In genomic region chr19:3912337-3913204, GRCm38 (mm10) we compare ENCODE assay signal across 8 mouse cellular contexts. TPM values are rescaled to one million over a fixed set of nuclear protein-coding genes. Genes with fewer than 3 reads are reported as not detected.
A peak's percentile ranks its signal among the peaks of the same experiment; 100 is the strongest.
DNase-seq lines count a peak whose midpoint lies in the region; ATAC-seq lines count a peak whose summit lies in the region.

Ndufs8 (minus strand) TSS chr19:3912774.

- H3K36me3 ChIP-seq in heart, embryonic 13.5 days = peaks cover 35% of the 10 kb centered on the region
- H3K36me3 ChIP-seq in liver, embryonic 12.5 days = peaks cover 34% of the 10 kb centered on the region
- peaks cover 18% of the 10 kb centered on the region for H3K36me3 ChIP-seq in stomach, embryonic 15.5 days

- peak; percentile 96 for DNase-seq in CD4-positive, CD25-positive, alpha-beta regulatory T cell, adult 2 months (ENCODE audit: low read depth, low spot score)
- peak; percentile 90 for DNase-seq in fat pad, adult 2 months (ENCODE audit: extremely low read depth, low read depth, low spot score)
- peak; percentile 94 for DNase-seq in kidney, postnatal 10 days
- peak; percentile 93 to 94 for DNase-seq in natural killer cell, adult 2 months (ENCODE audit: low spot score in 2 of 2)

- H3K27ac ChIP-seq in brown adipose tissue, adult 24 weeks (replicated peaks; ENCODE audit: low read depth, low read length) = peak within 1 kb of the TSS; percentile 95
- H3K27ac ChIP-seq in heart, embryonic 13.5 days (replicated peaks) = peak within 1 kb of the TSS; percentile 84
- H3K27ac ChIP-seq in liver, embryonic 12.5 days = peak within 1 kb of the TSS; percentile 81
- H3K27ac ChIP-seq in stomach, embryonic 15.5 days = peak within 1 kb of the TSS; percentile 86

- peak; percentile 96 for ATAC-seq in heart, embryonic 13.5 days (ENCODE audit: extremely low read depth, insufficient number of reproducible peaks, low FRiP score, low TSS enrichment)
- peak; percentile 95 for ATAC-seq in liver, embryonic 12.5 days
- ATAC-seq in stomach, embryonic 15.5 days (ENCODE audit: insufficient read depth, low FRiP score, low read depth) = peak; percentile 95

- H3K4me2 ChIP-seq in heart, embryonic 13.5 days = peak within 1 kb of the TSS; percentile 79
- peak within 1 kb of the TSS; percentile 82 for H3K4me2 ChIP-seq in liver, embryonic 12.5 days
- peak within 1 kb of the TSS; percentile 69 for H3K4me2 ChIP-seq in stomach, embryonic 15.5 days

- H3K4me3 ChIP-seq in brown adipose tissue, adult 24 weeks (ENCODE audit: insufficient read depth, low read depth, low read length) = peak within 1 kb of the TSS; percentile 72
- peak within 1 kb of the TSS; percentile 86 for H3K4me3 ChIP-seq in heart, embryonic 13.5 days
- H3K4me3 ChIP-seq in liver, embryonic 12.5 days = peak within 1 kb of the TSS; percentile 76
- H3K4me3 ChIP-seq in stomach, embryonic 15.5 days (replicated peaks) = peak within 1 kb of the TSS; percentile 78

- H3K9ac ChIP-seq in heart, embryonic 13.5 days = peak within 1 kb of the TSS; percentile 86
- H3K9ac ChIP-seq in liver, embryonic 12.5 days = peak within 1 kb of the TSS; percentile 75
- peak within 1 kb of the TSS; percentile 53; the same call in 1 of the 2 replicates for H3K9ac ChIP-seq in stomach, embryonic 15.5 days

- under 1% methylated on average over 43 of the region's 43 CpGs for WGBS in heart, embryonic 13.5 days
- under 1% methylated on average over 43 of the region's 43 CpGs for WGBS in liver, embryonic 12.5 days (ENCODE audit: insufficient replicate concordance)
- WGBS in stomach, embryonic 15.5 days = under 1% methylated on average over 43 of the region's 43 CpGs

- no peaks in the 10 kb centered on the region for H3K9me3 ChIP-seq in heart, embryonic 13.5 days
- no peaks in the 10 kb centered on the region for H3K9me3 ChIP-seq in liver, embryonic 12.5 days (replicated peaks)
- no peaks in the 10 kb centered on the region for H3K9me3 ChIP-seq in stomach, embryonic 15.5 days

- peaks cover 6% of the 10 kb centered on the region for H3K4me1 ChIP-seq in brown adipose tissue, adult 24 weeks (ENCODE audit: control insufficient read depth, insufficient read depth, insufficient read length, low read length)
- peaks cover 24% of the 10 kb centered on the region for H3K4me1 ChIP-seq in heart, embryonic 13.5 days
- peaks cover 41% of the 10 kb centered on the region for H3K4me1 ChIP-seq in liver, embryonic 12.5 days
- H3K4me1 ChIP-seq in stomach, embryonic 15.5 days = peaks cover 20% of the 10 kb centered on the region

- no peaks in the 10 kb centered on the region for H3K27me3 ChIP-seq in heart, embryonic 13.5 days (replicated peaks)
- H3K27me3 ChIP-seq in liver, embryonic 12.5 days (replicated peaks) = no peaks in the 10 kb centered on the region
- H3K27me3 ChIP-seq in stomach, embryonic 15.5 days (replicated peaks) = no peaks in the 10 kb centered on the region

RNA-seq across cellular contexts. Expression of gene Ndufs8, which starts in this region (rescaled TPM):
- 1,010 and 1,143 TPM in 2 replicates for polyA plus RNA-seq in brown adipose tissue, adult 24 weeks (2012; ENCODE audit: insufficient read depth, insufficient read length, missing spikeins)
- 361 and 400 TPM in 2 replicates for polyA plus RNA-seq in heart, embryonic 13.5 days (2015; fragmentation: Nextera tagmentation; extraction: Ambion mirVana)
- 197 and 218 TPM in 2 replicates for polyA plus RNA-seq in liver, embryonic 12.5 days (2016; fragmentation: Nextera tagmentation; extraction: Ambion mirVana)
- 312 and 320 TPM in 2 replicates for polyA plus RNA-seq in stomach, embryonic 15.5 days (2015; fragmentation: Nextera tagmentation; extraction: Ambion mirVana)

Comparison
In these comparisons a context has a peak if more than half of its experiments do, and no peak if none do; other contexts are left out.
1. Peak in every context shown above with its lines: DNase-seq, ATAC-seq, H3K4me3 ChIP-seq and H3K27ac ChIP-seq.